Mouse (Mus musculus): ENCODE measurements around the gene Nol10.
"Not testable (repeated sequence)": the region's sequence is repeated elsewhere in the genome, so short reads cannot be mapped to it uniquely, and the experiment has no call there.

Gene Nol10

DNA sequence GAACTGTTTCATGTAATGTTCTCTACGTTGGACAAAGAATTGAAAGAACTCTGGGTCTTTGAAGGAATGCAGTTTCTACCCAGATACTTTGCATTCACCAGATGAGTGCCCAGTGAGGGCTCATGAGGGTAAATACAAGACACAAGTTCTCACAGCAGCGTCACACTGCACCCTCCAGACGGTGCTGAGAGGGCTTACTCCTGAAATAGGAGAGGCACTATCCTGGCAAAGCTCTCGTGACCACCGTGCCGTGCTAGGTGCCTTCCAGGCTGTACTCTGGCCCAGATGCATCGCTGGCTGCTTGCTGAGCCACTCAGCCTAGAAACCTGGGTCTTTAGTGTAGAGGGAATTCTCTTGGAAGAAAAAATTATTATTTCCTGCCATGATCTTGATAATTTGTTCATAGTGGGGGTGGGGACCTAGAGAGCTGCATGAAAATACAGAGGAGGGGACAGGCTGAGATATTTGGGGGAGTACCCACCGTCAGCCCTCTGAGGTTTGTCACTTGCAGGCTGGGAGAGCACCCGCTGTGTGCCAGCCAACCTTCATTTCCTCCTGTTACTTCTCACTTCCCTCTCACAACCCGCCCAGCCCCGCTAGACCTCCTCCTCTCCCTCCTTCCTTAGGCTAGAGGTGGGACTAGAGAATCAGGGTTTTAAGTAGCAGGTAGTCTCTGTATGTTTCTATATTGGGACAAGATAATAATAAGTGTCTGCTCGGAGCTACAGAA lies 63.7 kb downstream of the Nol10 start:
- DNase-seq = no peak

DNA sequence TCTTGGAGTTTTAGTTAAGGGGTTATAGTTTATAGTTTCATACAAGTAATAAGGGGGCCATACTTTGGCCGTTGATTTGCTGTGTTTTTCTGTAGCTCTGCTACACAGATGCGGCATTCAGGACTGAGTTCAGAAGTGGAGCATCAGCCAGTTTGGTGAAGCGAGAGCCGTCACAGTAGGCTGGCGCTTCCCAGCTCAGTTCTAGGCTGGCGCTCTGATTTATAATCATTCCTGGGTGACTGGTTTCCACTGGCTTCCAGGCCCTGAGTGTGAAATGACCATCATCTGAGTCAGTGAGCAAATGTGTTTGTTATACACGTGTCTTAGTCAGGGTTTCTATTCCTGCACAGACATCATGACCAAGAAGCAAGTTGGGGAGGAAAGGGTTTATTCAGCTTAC lies 66.5 kb downstream of the Nol10 start:
- no peak for DNase-seq

DNA sequence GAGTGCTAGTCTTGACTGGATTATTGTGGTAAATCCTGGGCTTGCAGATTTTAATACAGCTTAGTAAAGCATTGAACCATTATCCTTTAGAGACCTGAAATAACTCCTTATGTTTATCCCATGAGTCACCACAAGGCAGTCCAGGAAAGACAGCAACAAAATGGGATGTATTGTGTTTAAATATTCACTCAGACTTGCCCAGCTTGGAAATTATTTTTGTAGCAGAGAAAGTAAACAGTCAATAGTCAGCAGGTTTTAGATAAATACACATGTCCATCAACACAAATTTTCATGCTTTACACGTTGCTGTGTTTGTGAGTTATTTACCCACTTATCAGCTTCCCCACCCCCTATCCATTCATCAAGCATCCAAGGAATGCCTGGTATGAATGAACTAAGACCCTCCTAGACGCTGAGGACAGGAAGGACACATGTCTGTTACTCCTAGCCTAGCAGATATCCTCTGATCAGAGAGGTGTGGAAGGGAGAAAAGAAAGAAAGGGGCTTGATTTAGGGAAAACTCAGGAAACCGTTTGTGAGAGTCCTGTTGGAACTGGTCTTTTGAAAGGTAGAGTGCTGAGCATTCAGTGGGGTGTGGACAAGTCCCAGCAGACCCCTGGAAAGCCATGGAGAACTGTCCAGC lies 72.0 kb downstream of the Nol10 start:
- DNase-seq = no peak

DNA sequence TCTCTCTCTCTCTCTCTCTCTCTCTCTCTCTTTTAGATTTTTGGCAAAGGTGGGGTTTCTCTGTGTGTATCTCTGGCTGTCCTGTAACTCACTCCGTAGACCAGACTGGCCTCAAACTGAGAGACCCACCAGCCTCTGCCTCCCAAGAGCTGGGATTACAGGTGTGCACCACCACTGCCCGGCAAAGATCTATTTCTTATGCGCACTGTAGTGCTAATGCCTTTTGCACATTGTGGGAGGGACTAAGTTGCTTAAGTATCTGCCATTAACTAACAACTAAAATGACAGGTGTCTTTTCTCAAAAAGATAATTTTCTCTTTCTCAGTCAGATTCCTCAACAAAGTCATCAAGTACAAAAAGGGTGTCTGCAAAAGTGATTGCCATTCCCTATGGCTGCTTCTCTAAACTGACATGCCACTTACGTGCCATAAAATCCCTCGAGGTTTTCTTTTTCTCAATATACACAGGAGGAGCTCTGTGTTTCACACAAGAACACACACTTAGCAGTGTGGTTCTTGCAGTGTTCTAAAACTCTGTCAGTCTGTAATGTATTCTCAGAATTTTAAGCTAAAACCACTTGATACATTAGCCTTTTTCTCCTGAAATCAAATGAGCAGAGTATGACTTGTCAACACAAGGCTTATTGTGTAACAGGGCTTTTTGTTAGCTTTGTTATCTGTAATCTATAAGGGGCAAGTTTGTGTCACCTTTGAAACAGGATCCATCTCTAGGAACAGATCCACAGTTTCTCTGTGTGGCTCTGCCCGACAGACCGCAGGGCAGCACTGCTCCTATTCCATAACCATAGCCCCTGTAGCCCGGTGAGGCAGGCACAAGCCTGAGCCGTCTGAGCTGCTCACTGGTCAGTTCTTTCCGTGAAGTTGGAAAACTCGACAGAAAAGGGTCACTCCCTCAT lies 77.3 kb downstream of the Nol10 start:
- DNase-seq = no peak

DNA sequence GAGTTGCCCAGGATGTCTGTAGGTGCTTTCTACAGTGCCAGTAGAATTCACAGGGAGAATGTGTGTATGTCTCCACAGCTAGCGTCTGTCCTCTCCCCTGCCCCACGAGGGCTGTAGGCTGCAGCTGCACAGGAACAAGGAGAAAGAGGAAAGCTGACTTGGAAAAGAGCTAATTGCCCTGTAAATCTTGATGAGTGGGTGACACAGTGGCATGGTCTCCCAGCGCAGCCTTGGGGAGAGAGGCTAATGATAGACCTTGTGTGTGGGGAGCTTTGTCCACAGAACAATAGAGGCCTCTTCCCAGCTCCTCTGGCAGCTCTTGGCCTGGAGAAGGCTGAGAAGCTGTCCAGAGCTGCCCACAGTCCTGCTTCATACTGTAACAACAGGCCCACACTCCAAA lies 78.5 kb downstream of the Nol10 start:
- no peak for DNase-seq

DNA sequence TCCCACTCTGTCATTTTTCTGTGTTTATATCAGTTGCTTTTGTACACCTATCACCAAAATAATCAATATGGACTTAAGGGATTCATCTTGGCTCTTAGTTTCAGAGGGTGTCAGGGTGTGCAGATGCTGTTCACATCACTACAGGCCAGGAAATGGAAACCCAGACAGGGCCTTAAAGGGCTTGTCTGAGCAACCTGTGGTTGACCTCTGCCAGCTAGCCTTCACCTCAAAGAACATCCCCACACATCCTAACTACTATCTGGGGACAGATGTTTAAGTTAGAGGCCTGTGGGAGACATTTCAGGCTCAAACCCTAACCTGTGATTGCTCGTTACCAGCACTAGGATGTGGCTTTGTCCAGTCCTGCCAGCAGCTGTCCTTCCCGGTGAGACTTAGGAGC lies 82.3 kb downstream of the Nol10 start:
- DNase-seq = no peak

DNA sequence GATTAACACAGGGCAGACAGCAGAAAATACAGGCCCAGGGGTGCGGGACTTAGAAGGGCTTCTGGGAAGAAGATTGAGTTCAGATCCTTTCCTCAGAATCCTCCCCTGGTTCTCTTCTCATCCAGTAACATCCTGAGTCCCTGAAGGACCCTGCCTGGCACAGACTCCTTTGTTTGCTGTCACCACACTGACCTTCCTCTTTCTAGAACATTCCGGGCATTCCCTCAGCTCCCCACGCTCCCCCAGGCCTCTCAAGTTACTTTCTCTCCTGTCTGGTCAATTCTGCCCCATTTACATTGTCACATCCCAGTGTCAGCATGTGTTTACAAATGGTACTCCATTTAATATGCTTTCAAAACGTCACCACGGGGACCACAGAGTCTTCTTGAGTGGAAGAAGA lies 82.9 kb downstream of the Nol10 start:
- no peak for DNase-seq

DNA sequence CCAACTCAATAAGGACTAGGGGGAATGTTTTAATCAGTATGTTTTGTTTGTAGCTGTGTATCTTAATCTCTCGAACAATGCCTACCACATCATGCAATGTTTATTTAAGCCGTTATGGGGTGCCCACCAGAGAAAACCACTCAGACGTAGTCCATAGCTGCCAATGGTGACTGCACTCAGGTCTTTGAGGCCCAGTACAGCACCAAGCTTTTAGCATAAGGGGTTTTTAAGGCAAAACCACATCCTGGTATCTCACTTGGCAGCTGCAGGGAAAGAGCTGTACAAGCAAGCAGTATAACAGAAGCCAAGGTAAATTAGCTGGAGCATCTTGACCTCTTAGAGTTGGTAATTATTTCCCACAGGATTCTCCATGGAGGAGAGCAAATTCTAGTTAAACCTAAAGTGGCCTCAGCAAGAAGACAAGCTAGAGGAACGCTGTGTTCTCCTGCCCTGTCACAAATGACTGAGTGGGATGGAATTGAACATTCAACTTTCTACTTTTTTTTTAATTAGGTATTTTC lies 83.6 kb downstream of the Nol10 start:
- no peak for DNase-seq

DNA sequence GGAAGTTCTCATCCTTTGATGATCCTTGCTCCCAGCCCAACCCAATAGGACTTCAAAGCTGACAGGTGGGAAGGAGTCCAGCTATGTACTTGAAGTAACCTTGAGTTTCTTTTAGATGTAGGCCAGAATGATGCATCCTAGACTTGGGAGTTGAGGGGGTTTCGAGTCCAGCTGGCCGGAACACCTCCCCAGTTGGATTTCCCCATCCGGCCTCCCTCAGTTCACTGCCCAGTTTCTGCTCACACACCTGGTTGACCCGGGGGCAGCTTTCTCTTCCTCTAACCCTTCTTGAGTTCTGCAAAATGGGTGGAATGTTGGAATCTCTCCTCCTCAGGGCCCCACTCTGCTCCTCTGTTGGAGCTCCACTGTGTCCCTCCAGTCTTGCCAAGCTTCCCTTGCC lies 85.5 kb downstream of the Nol10 start:
- DNase-seq = no peak

DNA sequence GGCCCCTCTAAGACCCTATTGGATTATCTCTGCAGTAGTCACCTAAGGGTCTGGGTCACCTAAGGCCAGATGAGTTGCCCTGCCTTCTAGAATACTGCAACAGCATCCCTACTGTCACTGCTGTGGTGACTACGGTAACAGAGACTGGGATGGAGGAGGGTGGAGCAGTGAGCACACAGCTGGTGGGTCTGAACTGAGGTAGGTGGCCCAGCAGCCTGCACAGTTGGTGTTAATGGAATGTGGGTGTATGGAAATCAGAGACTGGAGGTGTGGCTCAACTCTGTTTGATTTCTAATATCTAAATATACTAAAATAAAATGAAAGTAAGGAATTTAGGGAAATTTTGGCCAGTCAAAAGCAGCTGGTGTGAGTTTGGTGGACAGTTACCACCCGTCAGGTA lies 88.2 kb downstream of the Nol10 start:
- DNase-seq = no peak

DNA sequence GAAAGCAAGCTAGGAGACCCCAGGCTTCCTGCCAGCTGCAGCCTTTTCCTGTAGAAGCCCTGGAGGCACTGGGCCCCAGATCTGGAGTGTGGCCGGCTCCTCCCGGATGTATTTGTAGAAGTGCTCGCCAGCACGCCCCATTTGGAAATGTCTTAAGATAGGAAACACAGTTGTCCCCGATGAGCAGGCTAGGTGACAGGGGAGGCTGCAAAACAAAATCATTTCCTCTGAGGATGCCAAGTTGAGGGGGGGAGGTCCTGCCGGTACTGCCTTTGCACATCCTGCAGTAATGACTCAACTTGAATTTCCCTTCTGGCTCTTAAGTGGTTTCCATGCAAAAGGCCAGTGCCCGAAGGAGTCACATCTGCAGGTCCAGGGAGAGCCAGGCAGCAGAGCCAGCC lies 92.0 kb downstream of the Nol10 start:
- DNase-seq = peak; percentile 26

DNA sequence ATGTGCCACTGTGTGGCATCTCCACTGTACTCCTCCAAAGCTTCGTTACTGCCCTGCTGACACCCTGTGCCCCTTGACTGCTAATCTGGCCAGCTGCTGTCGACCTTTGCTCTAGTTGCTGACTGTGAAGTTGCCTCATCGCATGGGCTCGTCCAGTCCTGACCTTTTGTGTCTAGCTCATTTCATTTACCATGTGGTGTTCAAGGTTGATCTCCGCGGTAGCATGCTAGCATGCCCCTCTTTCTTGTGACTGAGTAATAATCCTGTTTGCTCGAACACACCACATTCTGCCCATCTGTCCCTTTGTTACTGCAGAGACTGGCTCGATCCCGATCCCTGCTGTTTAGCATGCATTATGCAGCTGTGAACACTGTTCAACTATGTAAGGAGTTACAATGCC lies 93.2 kb downstream of the Nol10 start:
- no peak for DNase-seq

DNA sequence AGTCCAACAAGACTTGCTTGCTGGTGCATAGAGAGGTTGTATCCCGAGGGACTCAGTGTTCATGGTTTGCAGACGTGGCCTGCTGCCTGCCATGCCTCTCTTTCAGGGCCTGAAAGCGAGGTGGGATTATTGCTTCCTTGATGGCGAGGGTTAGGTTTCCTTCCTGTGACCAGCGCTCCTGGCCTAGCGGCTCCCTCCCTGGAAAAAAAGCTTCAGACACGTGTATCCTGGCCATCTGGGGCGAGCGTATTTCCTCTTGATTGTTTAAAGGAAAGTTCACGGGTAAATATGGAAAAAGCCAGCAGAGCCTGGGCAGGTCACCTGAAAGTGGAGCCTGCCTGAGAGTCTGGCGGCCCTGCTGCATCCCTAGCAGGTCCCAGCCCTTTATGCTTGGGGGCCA lies 96.1 kb downstream of the Nol10 start:
- no peak for DNase-seq

DNA sequence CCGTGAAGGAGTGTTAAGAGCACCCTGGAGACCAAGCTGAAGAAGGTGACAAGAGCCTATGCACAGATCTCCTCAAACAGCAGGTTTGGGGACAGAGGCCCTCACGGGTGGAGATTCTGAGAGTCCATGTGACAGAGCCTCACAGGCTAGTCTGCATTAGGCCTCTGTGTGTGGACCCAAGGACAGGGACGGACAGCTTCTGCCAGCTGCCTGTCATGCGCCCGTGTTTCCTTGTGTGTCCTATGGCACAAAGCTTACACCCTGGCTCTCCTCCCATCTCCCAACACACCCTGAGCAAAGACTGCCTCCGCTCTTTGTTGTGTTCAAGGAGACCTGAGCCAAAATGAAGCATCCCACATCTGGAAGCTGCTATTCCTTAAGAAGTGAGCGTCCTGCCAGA lies 97.0 kb downstream of the Nol10 start:
- no peak for DNase-seq

DNA sequence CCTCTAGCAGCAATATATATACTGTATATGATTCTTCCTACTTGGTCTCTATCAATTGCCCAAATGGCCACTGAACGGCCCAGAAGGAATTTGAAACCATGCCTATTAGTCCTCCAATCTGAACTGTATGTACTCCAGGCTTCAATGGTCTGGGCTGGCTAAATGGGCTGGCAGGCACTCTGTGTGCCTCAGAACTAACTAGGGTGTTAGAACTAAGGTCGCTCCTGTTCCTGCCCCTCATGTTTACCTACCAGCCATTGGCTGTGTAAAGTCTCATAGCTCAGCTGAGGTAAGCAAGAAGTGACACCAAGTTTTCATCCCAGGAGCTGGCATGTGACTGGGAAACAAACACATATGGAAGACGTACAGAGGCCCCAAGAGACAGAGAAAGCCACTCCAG lies 100.5 kb downstream of the Nol10 start:
- no peak for DNase-seq

DNA sequence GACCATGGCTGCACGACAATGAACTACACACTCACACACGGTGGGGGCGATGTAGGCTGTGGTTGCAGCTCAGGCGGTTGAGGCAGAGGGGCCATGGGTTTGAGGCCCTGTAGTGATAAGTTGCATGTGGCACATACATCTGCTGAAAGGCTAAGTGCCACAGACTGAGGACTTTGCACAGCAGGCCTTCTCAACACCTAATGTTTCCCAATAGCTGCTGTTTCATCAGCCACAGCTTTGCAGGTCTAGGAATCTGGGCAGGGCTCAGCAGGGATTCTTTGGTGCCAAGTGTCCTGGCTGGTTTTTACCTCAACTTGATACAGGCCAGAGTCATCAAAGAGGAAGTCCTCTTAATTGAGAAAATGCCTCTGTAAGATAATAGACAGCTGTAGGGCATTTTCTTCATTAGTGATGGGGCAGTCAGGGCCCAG lies 101.4 kb downstream of the Nol10 start:
- DNase-seq = no peak

DNA sequence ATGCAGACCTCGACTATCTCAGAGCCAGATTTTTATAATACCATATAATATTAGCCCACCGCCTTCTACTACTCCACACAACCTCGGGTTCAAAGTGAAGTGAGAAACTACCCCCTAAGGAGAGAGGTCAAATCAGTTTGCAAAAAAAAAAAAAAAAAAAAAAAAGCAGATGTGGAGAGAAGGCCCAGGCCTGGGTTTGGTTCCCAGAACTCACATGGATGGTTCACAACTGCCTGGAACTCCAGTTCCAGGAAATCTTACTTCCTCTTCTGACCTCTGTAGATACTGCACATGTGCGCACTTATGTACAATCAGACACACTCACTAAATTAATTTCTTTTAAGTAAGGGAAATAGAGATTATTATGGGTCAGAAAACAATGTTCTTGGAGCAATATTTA lies 102.2 kb downstream of the Nol10 start:
- DNase-seq = no peak

DNA sequence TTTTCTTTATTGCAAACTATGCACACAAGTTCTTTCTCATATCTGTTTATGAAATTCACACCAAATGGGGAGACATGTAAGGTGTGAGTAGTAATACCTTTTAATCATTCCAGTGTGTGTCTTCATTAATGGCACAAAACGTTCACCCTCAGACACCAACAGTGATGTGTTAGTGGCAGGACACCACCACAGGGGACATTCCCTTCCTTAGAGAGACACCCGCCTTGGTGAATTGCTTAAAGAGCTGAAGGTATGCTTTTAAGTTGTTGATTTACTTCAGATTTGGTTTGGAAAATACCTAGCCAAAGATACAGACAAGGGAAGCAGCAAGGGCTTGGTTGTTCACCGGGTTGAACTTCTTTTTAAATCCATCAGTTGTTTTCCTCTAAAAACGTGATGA lies 102.7 kb downstream of the Nol10 start:
- DNase-seq = no peak

DNA sequence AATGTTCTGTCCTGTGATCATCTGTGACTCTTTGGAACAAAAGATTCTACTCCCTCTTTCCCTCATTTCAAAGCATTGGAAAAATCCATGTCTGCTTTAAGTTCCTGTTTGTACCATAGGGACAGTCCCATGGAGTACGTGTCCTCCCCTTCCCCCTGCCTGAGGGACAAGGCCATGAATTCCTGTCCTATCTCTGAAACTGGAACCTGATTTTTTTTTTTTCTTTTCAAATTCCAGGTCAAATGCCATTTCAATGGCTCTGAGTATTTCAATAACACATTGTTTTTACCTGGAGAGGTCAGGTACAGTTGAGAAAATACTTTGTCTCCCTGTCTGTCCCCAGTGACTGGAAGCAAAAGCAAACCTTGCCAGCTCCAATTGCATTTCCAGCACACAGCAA lies 104.0 kb downstream of the Nol10 start:
- DNase-seq = no peak

DNA sequence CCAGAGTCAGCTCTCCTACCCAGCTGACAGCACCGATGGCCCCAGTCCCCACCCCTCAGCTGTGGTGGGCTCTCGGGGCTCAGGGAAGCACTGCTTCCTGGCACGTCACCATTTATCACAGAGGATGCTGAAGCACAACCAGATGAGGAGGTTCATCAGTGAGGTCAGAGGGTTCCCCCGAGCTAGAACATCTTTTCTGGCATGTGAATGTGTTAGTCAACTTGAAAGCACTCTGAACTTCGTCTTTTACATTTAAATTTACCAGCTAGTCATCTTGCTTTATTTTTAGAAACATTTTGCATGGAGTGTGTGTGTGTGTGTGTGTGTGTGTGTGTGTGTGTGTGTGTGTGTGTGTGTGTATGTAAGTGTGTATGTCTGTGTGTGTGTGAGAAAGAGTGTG lies 105.7 kb downstream of the Nol10 start:
- DNase-seq = no peak

DNA sequence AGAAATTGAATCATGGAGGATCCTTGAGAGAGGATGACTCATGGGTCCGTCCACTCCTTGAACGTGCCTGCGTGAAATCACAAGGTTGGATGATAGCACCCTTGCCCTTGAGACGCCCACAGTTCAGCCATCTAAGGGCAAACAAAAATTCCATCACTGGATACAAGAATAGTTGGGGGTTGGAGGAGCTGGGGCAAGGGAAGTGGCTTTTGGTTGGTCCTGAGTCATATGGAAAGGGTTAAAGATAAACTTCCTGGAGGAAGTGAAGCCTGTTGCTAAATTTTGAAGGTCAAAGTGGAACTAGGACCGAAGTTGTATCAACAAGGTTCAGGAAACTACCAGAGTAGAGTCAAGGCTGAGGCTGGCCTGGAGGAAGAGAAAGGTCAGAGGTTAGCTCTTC lies 106.8 kb downstream of the Nol10 start:
- DNase-seq = no peak

DNA sequence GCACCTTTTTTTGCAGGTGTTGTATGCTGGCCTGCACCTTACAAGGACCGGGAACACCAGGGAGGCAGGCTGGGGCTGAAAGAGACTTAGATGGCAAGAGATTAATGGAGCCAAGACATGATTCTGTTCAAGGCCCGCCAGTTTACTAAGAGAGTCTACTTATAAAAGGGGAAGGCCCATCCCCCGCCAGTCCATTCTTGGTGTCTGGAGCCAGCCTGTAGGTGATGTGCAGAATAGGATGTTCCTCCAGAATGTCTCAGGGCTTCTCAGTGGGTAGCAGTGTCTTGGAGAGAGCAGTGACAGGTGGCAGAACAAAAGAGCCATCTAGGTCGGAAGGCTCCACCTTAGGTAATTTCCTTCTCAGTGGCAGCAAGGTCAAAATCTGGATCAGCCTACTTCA lies 111.0 kb downstream of the Nol10 start:
- not testable (repeated sequence) for DNase-seq

DNA sequence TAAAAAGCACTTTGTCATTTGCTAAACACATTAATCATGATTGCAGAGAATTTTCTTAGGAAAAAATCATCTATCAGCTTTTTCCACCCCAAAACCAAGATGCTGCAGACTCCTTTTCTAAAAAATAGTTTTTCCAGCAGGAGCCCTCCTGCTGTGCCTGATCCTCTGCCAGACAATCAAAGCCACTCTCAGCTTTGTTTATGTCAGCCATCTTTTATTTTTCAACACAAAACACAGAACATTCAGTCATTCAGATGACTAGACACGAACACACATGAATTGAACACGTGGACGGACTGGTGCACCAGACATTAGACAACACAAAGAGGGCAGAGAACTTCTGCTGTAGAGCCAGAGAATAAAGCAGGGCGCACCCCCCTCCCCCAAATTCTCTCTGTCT lies 115.4 kb downstream of the Nol10 start:
- no peak for DNase-seq

DNA sequence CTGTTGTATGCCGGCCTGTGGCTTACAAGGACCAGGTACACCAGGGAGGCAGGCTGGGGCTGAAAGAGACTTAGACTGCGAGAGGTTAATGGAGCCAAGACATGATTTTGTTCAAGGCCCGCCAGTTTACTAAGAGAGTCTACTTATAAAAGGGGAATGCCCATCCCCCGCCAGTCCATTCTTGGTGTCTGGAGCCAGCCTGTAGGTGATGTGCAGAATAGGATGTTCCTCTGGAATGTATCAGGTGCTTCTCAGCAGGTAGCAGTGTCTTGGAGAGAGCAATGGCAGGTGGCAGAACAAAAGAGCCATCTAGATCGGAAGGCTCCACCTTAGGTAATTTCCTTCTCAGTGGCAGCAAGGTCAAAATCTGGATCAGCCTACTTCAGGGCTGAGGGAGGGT lies 116.3 kb downstream of the Nol10 start:
- DNase-seq = not testable (repeated sequence)
